Mouse (Mus musculus): ENCODE data around the gene Gfra1.

Gfra1 gene

DNA sequence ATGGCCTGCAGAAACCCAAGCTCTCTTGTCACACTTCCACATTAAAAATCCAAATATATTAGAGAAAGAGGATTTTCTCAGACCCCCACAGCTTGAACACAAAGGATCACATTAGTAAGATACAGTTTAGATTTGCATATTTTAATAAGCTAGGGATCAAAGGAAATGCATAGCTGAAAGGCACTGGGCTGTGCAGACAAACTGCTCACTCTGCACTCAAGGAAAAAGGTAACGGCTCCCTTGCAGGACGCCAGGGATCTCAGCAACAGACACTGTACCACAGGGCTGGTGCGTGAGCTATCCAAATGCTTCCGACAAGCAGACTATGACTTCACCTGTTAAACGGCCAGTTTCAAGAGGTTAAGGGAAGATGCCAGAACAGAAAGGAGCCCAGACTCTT, 127.7 kb downstream of the Gfra1 start:
- DNase-seq (ENCODE audit: low spot score), result no peak

DNA sequence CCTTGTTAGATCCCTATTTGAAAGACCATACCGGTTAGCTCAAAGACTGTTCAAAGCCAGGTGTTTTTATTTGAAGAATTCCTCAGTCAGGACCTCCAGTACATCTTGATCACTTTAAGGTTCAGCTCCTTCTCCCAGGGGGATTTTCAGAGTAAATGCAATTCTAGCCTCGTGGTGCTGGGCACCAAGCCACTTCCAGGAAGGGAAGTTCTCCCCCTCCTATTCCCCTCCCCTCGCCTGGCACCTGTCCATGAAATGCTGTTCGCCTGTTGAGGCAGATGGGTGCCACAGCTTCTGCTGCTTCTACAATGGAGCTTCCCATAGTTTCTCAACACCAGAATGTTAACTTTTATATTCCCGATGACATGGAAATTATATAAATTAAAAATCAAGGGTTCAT, 139.2 kb downstream of the Gfra1 start:
- DNase-seq (ENCODE audit: low spot score), result no peak

DNA sequence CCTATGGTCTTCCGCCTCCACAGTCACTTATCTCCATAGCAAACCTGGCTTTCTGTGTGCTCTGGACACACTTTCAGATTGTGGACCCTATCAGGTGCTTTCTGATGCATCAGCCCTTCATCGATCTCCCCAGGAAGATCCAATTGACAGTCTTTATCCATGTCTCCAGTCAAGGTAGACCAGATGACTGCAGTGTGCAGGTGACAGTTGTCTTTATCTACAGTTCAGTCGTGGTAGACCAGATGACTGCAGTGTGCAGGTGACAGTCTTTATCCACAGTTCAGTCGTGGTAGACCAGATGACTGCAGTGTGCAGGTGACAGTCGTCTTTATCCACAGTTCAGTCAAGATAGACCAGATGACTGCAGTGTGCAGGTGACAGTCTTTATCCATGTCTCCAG, 140.0 kb downstream of the Gfra1 start:
- no peak for DNase-seq (ENCODE audit: low spot score)

DNA sequence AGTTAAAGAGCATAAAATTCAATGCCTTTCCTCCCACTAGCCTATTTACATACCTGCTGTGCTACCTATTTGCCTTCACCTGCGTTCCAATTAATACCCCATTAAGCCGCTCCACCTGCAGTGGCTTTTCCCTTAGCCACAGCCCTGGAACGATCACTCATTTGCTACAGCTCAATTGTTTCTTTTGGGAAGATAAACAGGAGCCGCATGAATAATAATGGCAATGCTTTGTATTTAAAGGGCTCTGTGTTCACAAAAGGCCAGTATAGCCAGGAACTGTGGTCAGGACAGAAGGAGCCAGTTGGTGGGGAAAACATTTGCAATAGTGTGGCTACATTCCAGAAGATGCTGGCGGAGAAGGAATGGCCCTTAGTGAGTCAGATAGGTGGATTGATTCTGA, 141.1 kb downstream of the Gfra1 start:
- no peak for DNase-seq (ENCODE audit: low spot score)

DNA sequence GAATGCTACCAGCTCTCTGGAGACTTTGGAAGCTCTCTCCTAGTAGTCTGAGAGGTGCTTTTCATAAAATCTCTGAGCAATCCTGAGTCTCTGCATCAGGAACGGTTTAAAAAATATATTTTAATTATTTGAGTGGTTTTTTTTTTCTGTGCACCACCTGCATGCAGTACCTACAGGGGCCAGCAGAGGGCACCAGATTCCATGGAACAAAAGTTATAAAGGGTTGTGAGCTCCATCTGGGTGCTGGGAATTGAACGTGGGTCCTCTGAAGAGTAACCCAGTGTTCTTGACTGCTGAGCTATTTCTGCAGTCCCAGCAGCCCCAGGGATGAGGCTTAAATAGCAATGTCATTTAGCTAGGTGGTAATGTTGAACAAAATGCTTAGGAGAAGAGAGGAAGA, 141.9 kb downstream of the Gfra1 start:
- no peak for DNase-seq (ENCODE audit: low spot score)

DNA sequence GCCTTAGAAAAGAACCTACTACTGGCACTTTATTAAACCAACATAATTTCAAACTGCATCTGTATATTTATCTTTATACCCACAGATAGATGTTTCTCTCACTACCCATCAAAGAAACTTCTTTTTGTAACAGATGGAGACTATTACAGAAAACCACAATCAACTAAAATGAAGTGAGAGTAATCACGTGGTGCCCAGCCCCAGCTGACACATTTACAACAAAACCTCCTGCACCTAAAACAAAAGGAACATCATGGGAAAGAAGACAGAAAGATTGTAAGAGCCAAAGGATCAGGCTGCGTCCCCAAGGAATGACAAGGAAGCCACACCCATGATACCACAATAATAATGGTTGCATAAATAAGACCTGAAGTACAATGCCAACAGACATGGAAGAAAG, 143.2 kb downstream of the Gfra1 start:
- no peak for DNase-seq (ENCODE audit: low spot score)

DNA sequence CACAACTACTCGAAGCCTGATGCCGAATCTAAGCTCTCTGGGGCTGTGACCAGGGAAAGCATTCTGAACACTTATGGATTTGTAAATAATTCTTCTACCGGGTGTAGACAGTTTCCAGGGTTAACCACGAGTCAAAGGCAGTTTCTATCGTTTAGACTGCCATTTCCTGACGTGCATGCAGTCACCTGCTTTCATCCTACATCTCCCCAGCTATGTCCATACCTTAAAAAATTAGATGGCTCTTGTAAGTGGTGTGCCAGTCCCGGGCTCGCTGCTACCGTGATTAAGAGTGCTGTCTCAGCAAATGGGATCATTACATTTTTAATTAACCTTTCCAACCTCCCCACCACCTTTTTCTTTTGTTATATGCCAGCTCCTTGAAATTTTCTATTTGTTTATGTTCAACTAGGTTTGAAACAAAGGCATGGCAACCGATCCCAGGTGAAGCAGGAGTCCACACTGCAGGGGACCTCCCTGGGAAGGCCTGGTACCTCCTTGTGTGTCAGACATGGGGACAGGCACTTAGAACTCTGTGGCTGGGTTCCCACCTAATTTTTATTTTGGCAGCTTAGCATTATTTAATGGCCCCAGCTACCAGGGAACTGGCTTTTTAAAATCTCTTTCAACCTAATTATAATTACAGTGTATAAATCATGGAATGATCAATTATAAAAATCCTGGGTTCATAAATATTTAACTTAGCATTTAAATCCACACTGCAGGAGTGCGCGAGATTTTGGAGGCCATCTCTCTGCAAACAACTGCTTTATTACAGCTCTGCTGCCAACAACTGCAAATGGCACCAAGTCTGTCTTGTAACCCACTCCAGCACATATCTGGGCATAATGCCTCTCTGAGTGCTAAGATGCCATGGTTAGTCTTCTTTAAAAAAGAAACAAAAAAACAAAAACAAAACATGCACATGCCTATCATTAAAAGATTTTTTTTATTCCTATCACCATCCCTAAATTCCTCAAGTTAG, 145.1 kb downstream of the Gfra1 start:
- DNase-seq (ENCODE audit: low spot score), result no peak

DNA sequence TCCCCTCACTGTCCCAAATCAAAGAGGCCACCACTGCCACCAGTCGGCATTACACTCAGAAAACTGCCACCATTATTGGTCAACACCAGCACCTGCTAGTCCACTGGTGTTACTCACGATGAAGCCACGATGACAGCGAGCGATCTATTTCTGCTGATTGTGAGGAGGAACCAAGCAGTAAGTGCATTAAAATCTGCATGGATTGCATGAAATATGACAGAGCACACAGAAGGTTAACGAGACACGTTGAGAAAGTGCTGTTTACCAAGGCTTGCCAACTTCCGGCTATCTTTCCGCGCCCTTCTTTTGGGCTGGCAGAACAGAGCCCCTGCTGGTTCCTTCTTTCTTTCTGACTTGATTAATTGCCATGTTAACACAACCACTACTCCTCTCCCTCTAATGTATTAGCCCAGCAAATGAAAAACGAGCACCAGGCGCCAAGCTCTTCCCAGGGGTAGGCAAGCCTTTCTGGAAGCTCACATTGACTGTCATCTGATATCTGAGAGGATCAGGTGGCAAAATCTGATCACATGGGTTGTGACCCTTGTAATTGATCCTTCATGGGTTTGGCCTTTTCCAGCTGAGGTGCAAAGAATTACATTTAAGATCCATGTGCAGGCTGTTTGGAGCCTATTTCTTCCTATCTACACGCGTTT, 146.0 kb downstream of the Gfra1 start:
- peak; percentile 67 for DNase-seq (ENCODE audit: low spot score)

DNA sequence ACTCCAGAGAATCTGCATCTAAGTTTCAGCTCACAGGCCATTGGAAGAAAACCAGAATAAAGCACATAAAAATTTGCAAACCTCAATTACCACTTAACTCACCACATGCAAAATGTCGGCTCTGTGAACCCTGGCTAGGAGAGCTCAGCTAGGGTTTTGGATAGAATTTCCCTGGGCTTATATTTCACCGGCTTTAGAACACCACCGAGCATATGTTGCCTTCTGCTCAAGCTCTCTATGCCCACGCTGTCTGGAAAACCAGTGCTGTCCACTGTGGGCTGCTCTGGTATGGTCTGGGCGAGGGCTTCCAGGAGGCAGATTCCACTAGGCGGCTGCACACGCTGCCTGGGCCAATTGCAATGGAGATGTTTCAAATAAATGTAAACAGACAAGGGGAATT, 154.6 kb downstream of the Gfra1 start:
- DNase-seq (ENCODE audit: low spot score), result no peak

DNA sequence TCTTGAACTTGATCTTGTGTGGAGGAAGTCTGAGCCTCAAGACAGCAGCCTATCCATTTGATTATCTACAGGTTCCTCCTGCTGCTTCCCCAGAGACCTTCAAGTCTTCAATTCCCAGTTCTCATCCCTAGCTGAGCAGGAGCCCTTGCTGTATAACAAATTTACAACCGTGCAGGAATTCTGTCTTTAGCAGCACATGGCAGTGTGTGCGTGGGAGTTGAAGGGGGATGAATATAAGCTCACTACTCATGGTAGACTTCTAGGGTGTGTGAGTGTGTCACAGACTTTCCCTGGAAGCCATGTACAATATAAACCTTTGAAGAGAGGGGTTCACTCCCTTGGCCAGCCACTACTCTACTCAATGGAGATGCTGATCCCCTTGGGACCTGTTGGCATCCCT, 157.8 kb downstream of the Gfra1 start:
- no peak for DNase-seq (ENCODE audit: low spot score)

DNA sequence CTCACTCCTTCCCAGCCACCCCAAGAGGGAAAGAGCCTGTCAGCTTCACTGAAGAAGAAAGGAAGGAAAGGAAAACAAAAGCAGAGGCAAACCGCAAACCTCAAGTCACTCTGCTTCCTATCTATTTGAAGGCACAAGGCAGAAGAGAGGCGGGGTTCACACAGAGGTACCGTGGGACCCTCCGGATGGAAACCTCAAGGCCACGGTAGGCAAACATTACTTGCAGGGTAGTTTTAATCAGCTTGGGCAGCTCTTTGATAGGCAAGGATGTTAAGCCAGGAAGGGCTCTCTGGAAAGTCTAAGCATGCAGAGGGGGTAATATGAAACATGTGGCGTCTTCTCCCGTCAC, 158.9 kb downstream of the Gfra1 start:
- no peak for DNase-seq (ENCODE audit: low spot score)

DNA sequence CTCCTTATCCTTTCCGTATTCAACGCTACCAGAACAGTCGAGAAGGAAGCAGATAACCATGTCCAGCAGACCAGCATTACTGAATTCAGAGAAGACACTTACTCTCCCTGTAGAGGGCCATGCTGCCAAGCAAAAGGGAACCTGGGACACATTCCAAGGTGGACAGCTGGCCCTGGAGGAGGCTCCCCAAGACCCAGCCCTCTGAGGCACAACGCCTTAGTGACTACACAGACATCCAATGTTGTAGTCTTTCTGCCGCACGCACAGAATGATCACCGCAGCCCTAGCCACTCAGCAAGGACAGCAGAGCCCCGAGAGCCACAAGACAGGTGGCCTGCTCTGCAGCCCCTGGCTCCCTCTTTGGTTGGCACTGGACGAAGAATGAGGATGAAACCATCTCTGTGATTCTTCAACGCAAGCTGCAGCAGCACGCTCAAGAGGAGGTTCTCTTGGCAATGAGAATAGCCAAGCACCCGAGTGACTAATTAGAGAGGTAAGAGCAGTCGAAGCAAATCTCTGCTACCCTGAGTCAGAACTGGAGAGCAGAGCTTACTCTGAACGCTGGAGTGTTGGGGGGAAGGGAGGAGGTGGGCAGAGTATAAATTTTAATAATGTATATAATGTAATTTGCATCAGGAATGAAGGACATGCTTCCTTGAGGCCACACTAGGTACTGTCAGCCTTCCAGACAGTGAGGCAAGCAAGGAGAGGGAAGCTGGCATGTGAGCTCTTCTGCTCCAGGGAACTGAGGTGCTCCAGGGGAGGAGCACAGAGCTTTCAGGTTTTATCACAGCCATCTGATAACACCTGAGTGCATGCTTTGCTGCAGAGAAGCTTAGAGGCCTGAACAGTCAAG, 159.5 kb downstream of the Gfra1 start:
- DNase-seq (ENCODE audit: low spot score), result no peak

DNA sequence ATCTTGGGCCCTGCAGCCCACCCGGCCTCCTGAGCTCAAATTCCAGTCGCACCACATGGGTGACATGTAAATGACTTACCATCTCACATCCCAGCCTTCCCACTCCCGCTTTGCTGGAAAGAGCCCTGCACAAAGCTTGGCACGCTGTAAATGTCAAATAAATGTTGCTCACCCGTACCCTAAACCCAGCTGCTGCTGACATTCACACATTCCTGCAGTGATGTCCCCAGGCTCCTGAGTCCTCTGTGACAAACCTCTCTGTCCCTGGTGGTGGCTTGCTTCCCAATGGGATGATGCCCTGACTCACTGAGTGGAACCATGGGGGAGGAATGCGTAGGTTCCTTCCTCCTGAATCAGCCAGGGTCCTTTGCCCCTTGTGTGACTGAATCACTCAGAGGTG, 167.6 kb downstream of the Gfra1 start:
- no peak for DNase-seq (ENCODE audit: low spot score)

DNA sequence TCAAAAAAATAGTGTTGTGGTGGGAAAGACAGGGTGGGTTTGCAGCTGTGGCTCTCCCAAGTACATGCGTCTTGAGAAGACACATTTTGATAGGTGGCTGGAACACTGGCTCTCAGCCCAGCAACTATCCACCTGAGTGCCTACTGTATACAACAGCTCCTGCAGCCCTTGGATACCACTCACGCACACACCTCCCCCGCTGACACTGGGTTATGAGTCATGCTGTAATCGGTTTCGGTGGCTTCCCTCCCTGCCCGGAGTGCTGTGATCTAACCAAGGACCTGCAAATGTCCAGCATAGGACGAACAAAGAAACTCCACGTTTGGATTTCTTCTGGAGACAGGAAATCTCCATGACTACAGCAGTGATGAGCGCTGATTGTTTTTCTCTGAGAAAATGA, 180.4 kb downstream of the Gfra1 start:
- no peak for DNase-seq (ENCODE audit: low spot score)

DNA sequence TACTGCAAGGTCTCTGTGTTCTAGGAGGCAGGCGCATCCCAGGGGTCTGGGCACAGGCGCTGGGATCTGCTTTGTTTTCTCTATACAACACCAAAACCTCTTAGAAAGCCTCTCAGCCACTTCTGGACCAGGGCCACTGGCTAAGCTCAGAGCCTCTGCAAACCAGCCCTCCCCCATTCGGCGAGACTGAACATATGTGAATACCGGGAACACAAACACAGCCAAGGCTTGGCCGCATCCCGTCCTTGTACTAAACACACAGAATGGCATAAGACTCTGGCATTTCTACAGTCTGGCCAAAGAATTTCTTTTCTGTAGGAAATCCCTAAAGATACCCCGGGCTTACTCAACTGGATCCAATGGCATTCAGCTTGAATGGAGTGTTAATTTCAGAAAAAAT, 183.9 kb downstream of the Gfra1 start:
- DNase-seq (ENCODE audit: low spot score), result no peak

DNA sequence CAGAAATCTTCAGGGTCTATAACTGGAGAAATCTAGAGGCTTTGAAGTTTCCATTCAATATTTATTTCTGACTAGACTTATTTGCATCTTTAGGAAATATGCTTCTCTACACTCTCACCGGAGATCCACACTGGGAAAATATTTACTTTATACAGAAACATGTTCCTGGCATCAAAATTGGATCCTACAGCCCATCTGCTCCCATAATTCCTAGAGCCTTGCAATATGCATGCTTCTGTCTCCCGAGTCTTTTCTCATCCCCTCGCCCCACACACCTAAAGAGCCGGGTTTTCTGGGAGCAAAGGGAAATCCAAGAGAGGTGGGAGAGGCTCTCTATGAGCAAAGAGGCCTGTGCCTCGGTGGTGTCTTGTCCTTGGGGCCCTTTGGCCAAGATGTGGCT, 184.9 kb downstream of the Gfra1 start:
- DNase-seq (ENCODE audit: low spot score), result no peak

DNA sequence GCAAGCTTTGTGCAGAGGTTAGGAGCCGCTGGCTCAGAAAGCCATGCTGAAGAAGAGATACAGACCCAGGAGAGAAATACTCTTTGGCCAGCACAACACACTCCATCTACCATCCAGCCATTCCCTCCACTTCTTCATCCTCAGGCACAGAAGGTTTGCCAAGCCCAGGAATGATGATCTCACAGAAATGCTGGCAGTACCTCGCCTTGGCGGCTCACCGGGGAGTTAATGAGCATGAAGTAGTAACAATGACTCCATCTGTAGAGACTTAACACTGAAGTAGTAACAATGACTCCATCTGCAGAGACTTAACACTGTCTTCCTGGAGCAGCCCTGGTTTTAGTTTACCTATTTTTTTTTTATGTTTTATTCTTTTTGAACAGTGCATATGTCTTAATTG, 187.2 kb downstream of the Gfra1 start:
- DNase-seq (ENCODE audit: low spot score), result no peak

DNA sequence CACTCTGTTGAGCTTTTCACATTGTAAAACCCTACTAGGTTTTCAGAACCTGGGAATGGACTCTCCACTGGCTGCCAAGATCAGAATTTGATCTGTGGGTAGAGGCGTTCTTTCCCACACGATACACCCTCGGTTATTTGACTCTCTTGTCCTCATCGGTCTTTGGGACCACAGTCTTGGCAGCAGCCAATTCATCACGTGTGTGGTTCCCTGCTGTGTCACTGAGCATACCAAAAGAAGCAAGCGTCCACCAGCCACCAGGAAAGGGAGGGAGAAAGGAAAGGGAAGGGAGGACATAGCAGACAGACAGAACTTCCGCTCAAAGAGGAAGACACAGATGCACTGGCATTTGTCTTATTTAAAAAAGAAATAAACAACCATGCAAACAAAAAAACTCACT, 189.1 kb downstream of the Gfra1 start:
- DNase-seq (ENCODE audit: low spot score), result peak; percentile 25

DNA sequence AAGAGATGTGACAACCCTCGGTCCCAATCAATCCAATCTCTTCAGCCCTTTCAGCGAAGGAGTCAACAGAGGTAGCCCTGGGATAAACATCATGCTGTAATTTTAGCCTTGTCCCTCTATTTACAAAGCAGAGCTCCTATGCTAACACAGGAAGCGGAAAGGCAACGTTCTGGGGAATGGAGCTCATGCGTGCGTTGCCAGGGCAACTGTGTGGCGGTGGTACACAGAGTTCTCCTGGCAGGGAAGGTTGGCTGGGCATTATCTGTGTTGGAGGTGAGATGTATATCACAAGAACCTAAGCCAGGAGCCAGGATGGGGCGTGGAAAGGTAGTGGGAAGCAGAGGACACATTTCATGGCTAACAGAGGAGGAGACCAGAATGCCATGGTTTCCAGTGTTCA, 194.8 kb downstream of the Gfra1 start:
- no peak for DNase-seq (ENCODE audit: low spot score)

DNA sequence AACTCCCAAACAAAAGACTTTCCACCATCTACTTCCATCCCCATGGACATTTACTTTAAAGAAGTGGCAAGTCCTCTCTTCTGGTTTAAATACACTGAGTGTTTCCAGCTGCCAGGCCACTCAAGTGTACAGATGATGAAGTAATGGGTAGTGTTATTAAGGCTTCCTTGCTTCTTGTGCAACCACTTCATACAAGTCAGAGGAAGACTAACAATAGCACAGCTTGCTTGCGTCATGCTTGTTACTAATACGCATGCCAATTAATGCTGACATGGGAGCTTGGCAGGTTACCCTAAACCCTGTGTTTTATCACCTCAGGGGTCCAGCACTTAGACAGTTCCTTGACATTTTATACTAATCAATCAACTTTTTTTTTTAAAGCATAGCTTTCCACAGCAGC, 196.5 kb downstream of the Gfra1 start:
- peak; percentile 27 for DNase-seq (ENCODE audit: low spot score)

DNA sequence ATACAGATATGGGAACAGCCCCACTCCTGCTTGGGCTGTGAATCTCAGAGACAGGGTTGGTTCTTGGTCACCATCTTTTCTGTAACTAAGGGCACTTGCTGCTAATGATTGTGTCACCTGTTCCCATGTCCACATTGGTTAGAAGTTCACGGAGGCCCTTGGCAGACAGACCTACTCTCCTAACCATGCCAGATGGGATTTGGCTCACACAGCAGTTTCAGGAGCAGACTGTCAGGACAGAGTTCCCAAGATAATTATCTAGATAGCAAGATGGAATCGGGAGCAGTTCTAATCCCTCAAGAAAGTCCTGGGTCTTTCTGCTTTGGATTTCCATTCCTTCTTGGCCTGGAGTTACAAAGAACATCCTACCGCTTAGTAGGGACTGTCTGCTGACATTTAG, 199.2 kb downstream of the Gfra1 start:
- no peak for DNase-seq (ENCODE audit: low spot score)

DNA sequence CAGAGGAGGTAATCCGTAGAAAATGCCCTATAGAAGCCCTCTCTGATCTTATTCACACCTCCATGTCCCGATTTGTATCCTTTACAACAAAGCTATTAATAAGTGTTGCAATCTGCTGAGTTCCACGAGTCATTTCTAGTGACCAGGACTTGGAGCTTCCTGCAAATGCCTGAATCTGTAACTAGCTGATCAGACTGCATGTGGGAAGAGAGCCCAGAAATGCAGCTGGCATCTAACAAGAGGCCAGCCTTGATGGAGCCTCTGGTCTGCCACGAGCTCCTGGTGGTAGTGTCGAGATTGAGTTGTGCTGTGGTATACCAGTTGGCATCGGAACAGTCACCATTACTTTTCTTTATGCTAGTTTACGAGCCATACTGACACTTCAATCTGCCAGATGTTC, 200.3 kb downstream of the Gfra1 start:
- DNase-seq (ENCODE audit: low spot score), result no peak

DNA sequence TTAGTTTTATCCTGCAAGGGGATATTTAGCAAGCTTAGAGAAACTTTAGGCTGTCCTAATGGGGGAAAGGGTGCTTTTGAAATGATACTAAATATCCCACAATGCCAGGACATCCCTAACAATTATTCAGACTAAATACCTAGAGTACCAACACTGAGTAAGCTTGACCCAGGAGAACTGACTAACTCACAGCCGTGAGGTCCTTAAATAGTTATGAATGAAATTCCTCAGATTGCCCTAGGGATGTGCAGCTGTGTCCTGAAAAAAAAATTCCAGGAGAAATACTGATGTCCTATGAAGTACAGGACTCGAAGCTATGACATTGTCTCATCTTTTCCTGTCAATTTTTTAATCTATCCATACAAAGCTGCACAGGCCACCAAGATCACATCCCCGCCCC, 201.5 kb downstream of the Gfra1 start:
- no peak for DNase-seq (ENCODE audit: low spot score)

All from embryo, embryonic 10 days (tissue).